Mouse (Mus musculus) G1E (cell line): ENCODE measurements around the gene Pygo1.

Source experiments
- CTCF ChIP-seq: IDR thresholded peaks from 2 replicates; pipeline ENCODE4 v1.5.1; 2012; ENCODE audit warnings: low read depth, low read length, inconsistent platforms, mixed read lengths
- GATA1 ChIP-seq: IDR thresholded peaks from 2 replicates; pipeline ENCODE4 v1.6.1; 2012; ENCODE audit warnings: borderline replicate concordance, low read length, inconsistent platforms, mixed read lengths
- GATA2 ChIP-seq: IDR thresholded peaks from 2 replicates; pipeline ENCODE4 v1.6.1; 2012; ENCODE audit warnings: low read depth, low read length, inconsistent platforms, borderline replicate concordance
- POLR2AphosphoS5 ChIP-seq: IDR thresholded peaks from 2 replicates; pipeline ENCODE4 v1.6.1; 2012; ENCODE audit warnings: low read depth, low read length, inconsistent platforms; ENCODE audit not compliant: insufficient replicate concordance
- TAL1 ChIP-seq: conservative IDR thresholded peaks from 2 replicates; pipeline ENCODE4 v1.6.1; 2012; ENCODE audit warnings: low read depth, low read length, inconsistent platforms, mixed read lengths

GRCm38 (mm10) chr9:72879601-72880000, 45.8 kb upstream of the Pygo1 start:
- TF ChIP-seq CTCF (no peak), GATA1 (no peak), TAL1 (no peak), POLR2AphosphoS5 (no peak), GATA2 (no peak)
